Mouse (Mus musculus): ENCODE data around the gene Zfp933. TPM values are rescaled to one million over a fixed set of nuclear protein-coding genes. Genes with fewer than 3 reads are reported as not detected.
"Not testable (repeated sequence)": the region's sequence is repeated elsewhere in the genome, so short reads cannot be mapped to it uniquely, and the experiment has no call there.

Gene Zfp933
- polyA plus RNA-seq, 1 experiment from 2014 or later: 8.6 TPM

- no peak overlapping the region for H3K4me3 ChIP-seq
- WGBS: 80% methylated on average over 2 of the region's 2 CpGs
- H3K4me2 ChIP-seq: no peak overlapping the region
- peaks cover 9% of the 10 kb centered on the region for H3K36me3 ChIP-seq
- no peak overlapping the region for H3K9ac ChIP-seq
- H3K27ac ChIP-seq: no peak overlapping the region
- no peak for ATAC-seq (ENCODE audit: insufficient number of reproducible peaks, insufficient read depth, low FRiP score, low TSS enrichment, low read depth)
- no peaks in the 10 kb centered on the region for H3K27me3 ChIP-seq
- peaks cover 11% of the 10 kb centered on the region; the same call in 1 of the 2 replicates for H3K4me1 ChIP-seq
- H3K9me3 ChIP-seq: no peaks in the 10 kb centered on the region
Observed at GRCm38 (mm10) chr4:147850776-147851175, 2.6 kb upstream of the Zfp933 start.

- Histone ChIP-seq H3K36me3 (peaks cover 30% of the 10 kb centered on the region), H3K9ac (peak overlapping the region; percentile 72), H3K4me2 (peak overlapping the region; percentile 77), H3K9me3 (peaks cover 17% of the 10 kb centered on the region), H3K4me1 (peaks cover 11% of the 10 kb centered on the region; the same call in 1 of the 2 replicates), H3K27me3 (no peaks in the 10 kb centered on the region), H3K4me3 (peak overlapping the region; percentile 72), H3K27ac (0 out of 2 replicates have a peak overlapping the region, but pooled peaks have one; percentile 40)
- 4% methylated on average over 4 of the region's 4 CpGs for WGBS
- ATAC-seq (ENCODE audit: insufficient number of reproducible peaks, insufficient read depth, low FRiP score, low TSS enrichment, low read depth): peak; percentile 64
Observed at GRCm38 (mm10) chr4:147848584-147848991, 422 bp upstream of the Zfp933 start.

- no peak for ATAC-seq (ENCODE audit: insufficient number of reproducible peaks, insufficient read depth, low FRiP score, low TSS enrichment, low read depth)
- Histone ChIP-seq H3K27me3 (no peaks in the 10 kb centered on the region), H3K9me3 (peaks cover 40% of the 10 kb centered on the region), H3K36me3 (peaks cover 63% of the 10 kb centered on the region), H3K4me3 (no peak overlapping the region), H3K27ac (no peak overlapping the region), H3K9ac (no peak overlapping the region), H3K4me1 (peaks cover 6% of the 10 kb centered on the region; the same call in 1 of the 2 replicates), H3K4me2 (no peak overlapping the region)
- 96% methylated on average over 3 of the region's 3 CpGs for WGBS
Observed at GRCm38 (mm10) chr4:147842871-147843270, 5.3 kb downstream of the Zfp933 start.

- H3K9ac ChIP-seq: not testable (repeated sequence)
- WGBS: 99% methylated on average over 21 of the region's 26 CpGs
Observed at GRCm38 (mm10) chr4:147839282-147839681, 8.9 kb downstream of the Zfp933 start.

GRCm38 (mm10) chr4:147824389-147824788 is 23.8 kb downstream of the Zfp933 start:
- no peak overlapping the region for H3K27ac ChIP-seq
- no peak for ATAC-seq (ENCODE audit: insufficient number of reproducible peaks, insufficient read depth, low FRiP score, low TSS enrichment, low read depth)
- peaks cover 78% of the 10 kb centered on the region for H3K9me3 ChIP-seq
- H3K27me3 ChIP-seq: no peaks in the 10 kb centered on the region
- no peak overlapping the region for H3K9ac ChIP-seq
- H3K36me3 ChIP-seq: peaks cover 77% of the 10 kb centered on the region
- H3K4me2 ChIP-seq: no peak overlapping the region
- WGBS: 92% methylated on average over 4 of the region's 4 CpGs
- no peak overlapping the region for H3K4me3 ChIP-seq
- H3K4me1 ChIP-seq: no peaks in the 10 kb centered on the region

More at GRCm38 (mm10) chr4:147839282-147839681, 8.9 kb downstream of the Zfp933 start:
- H3K27me3 ChIP-seq; H3K4me3 ChIP-seq; H3K4me2 ChIP-seq; H3K27ac ChIP-seq; H3K4me1 ChIP-seq; ATAC-seq (ENCODE audit: insufficient number of reproducible peaks, insufficient read depth, low FRiP score, low TSS enrichment, low read depth): not testable (repeated sequence)
- peaks cover 40% of the 10 kb centered on the region for H3K36me3 ChIP-seq
- peaks cover 28% of the 10 kb centered on the region for H3K9me3 ChIP-seq

- not testable (repeated sequence) for H3K4me3 ChIP-seq; H3K27me3 ChIP-seq; H3K27ac ChIP-seq; ATAC-seq (ENCODE audit: insufficient number of reproducible peaks, insufficient read depth, low FRiP score, low TSS enrichment, low read depth); H3K4me2 ChIP-seq; H3K9ac ChIP-seq; H3K4me1 ChIP-seq
- WGBS: 82% methylated on average over 3 of the region's 3 CpGs
- Histone ChIP-seq H3K36me3 (peaks cover 47% of the 10 kb centered on the region), H3K9me3 (peaks cover 72% of the 10 kb centered on the region)
Observed at GRCm38 (mm10) chr4:147821414-147821813, 26.8 kb downstream of the Zfp933 start.

GRCm38 (mm10) chr4:147819659-147820058 is 28.5 kb downstream of the Zfp933 start:
- 0 out of 2 replicates have a peak, but pooled peaks have one; percentile 11 for ATAC-seq (ENCODE audit: insufficient number of reproducible peaks, insufficient read depth, low FRiP score, low TSS enrichment, low read depth)
- H3K4me1 ChIP-seq, H3K4me3 ChIP-seq, H3K9ac ChIP-seq, H3K27me3 ChIP-seq, H3K4me2 ChIP-seq, H3K27ac ChIP-seq: not testable (repeated sequence)
- peaks cover 58% of the 10 kb centered on the region for H3K9me3 ChIP-seq
- 87% methylated on average over 7 of the region's 7 CpGs for WGBS
- peaks cover 29% of the 10 kb centered on the region for H3K36me3 ChIP-seq

GRCm38 (mm10) chr4:147814592-147815167 is 33.5 kb downstream of the Zfp933 start:
- no peak for ATAC-seq (ENCODE audit: insufficient number of reproducible peaks, insufficient read depth, low FRiP score, low TSS enrichment, low read depth)
- Histone ChIP-seq H3K4me3 (no peak overlapping the region), H3K27ac (no peak overlapping the region), H3K27me3 (no peaks in the 10 kb centered on the region), H3K9ac (no peak overlapping the region), H3K36me3 (no peaks in the 10 kb centered on the region), H3K4me2 (no peak overlapping the region), H3K9me3 (peaks cover 18% of the 10 kb centered on the region; the same call in 1 of the 2 replicates), H3K4me1 (no peaks in the 10 kb centered on the region)
- WGBS: 82% methylated on average over 2 of the region's 2 CpGs

GRCm38 (mm10) chr4:147813249-147813765 is 34.9 kb downstream of the Zfp933 start:
- Histone ChIP-seq H3K4me3 (no peak overlapping the region), H3K36me3 (no peaks in the 10 kb centered on the region), H3K4me1 (0 out of 2 replicates have a peak, but pooled peaks cover 5% of the 10 kb centered on the region), H3K27me3 (no peaks in the 10 kb centered on the region), H3K9me3 (peaks cover 9% of the 10 kb centered on the region; the same call in 1 of the 2 replicates), H3K4me2 (no peak overlapping the region), H3K9ac (no peak overlapping the region), H3K27ac (no peak overlapping the region)
- no peak for ATAC-seq (ENCODE audit: insufficient number of reproducible peaks, insufficient read depth, low FRiP score, low TSS enrichment, low read depth)
- 44% methylated on average over 5 of the region's 5 CpGs for WGBS

- not testable (repeated sequence) for ATAC-seq (ENCODE audit: insufficient number of reproducible peaks, insufficient read depth, low FRiP score, low TSS enrichment, low read depth); H3K27me3 ChIP-seq; H3K36me3 ChIP-seq; H3K27ac ChIP-seq; H3K4me1 ChIP-seq; H3K9me3 ChIP-seq; H3K9ac ChIP-seq
- Histone ChIP-seq H3K4me3 (peak overlapping the region; percentile 52), H3K4me2 (peak overlapping the region; percentile 77)
- 50% methylated on average over 2 of the region's 2 CpGs for WGBS
Observed at GRCm38 (mm10) chr4:147809966-147810304, 38.2 kb downstream of the Zfp933 start.

- not testable (repeated sequence) for ATAC-seq (ENCODE audit: insufficient number of reproducible peaks, insufficient read depth, low FRiP score, low TSS enrichment, low read depth)
Observed at GRCm38 (mm10) chr4:147809292-147809965, 38.7 kb downstream of the Zfp933 start, which contains the start of gene Zfp984. Zfp984 (minus strand) TSS chr4:147809788.

GRCm38 (mm10) chr4:147808483-147808882 is 39.7 kb downstream of the Zfp933 start:
- not testable (repeated sequence) for H3K27me3 ChIP-seq; H3K9ac ChIP-seq; H3K4me1 ChIP-seq; H3K27ac ChIP-seq; H3K9me3 ChIP-seq; ATAC-seq (ENCODE audit: insufficient number of reproducible peaks, insufficient read depth, low FRiP score, low TSS enrichment, low read depth); H3K36me3 ChIP-seq
- WGBS: 71% methylated on average over 4 of the region's 4 CpGs
- peak overlapping the region; percentile 77 for H3K4me2 ChIP-seq
- H3K4me3 ChIP-seq: peak overlapping the region; percentile 52; the same call in 1 of the 2 replicates

More at GRCm38 (mm10) chr4:147809292-147809965, 38.7 kb downstream of the Zfp933 start, which contains the start of gene Zfp984:
- H3K27ac ChIP-seq, H3K36me3 ChIP-seq, H3K27me3 ChIP-seq, H3K9me3 ChIP-seq, H3K4me1 ChIP-seq: not testable (repeated sequence)
- Histone ChIP-seq H3K4me2 (peak within 1 kb of the TSS; percentile 77), H3K9ac (peak within 1 kb of the TSS; percentile 71), H3K4me3 (peak within 1 kb of the TSS; percentile 52)
- WGBS: 13% methylated on average over 15 of the region's 15 CpGs

Measured in embryonic facial prominence, embryonic 13.5 days (tissue).